Mouse (Mus musculus) midbrain, embryonic 12.5 days (tissue): ENCODE results near the gene Plekhs1. TPM values are rescaled to one million over a fixed set of nuclear protein-coding genes. Genes with fewer than 3 reads are reported as not detected.

ENCODE experiments used
- ATAC-seq: fragments of 200-750 bp; cut with Nextera tagmentation; 2 replicates; pipeline ENCODE4 v1.8.0; 2017; ENCODE audit warnings: low read depth, moderate TSS enrichment, moderate library complexity; ENCODE audit not compliant: low FRiP score
- H3K27ac ChIP-seq: fragments of 300-500 bp; sonication (generic); replicated peaks from 2 replicates; pipeline ENCODE4 v1.5.1; 2016; ENCODE audit warnings: mild to moderate bottlenecking
- H3K27me3 ChIP-seq: fragments of 300-500 bp; sonication (generic); 2 replicates; pipeline ENCODE4 v1.6.1; 2016; ENCODE audit warnings: mild to moderate bottlenecking
- H3K36me3 ChIP-seq: fragments of 300-500 bp; sonication (generic); 2 replicates; pipeline ENCODE4 v1.6.1; 2016
- H3K4me1 ChIP-seq: fragments of 300-500 bp; sonication (generic); 2 replicates; pipeline ENCODE4 v1.6.1; 2016
- H3K4me2 ChIP-seq: fragments of 300-500 bp; sonication (generic); replicated peaks from 2 replicates; pipeline ENCODE4 v1.6.1; 2016; ENCODE audit warnings: mild to moderate bottlenecking, moderate library complexity
- H3K4me3 ChIP-seq: fragments of 300-500 bp; sonication (generic); 2 replicates; pipeline ENCODE4 v1.5.1; 2016; ENCODE audit warnings: mild to moderate bottlenecking
- H3K9ac ChIP-seq: fragments of 300-500 bp; sonication (generic); replicated peaks from 2 replicates; pipeline ENCODE4 v1.6.1; 2016; ENCODE audit warnings: mild to moderate bottlenecking, moderate library complexity
- H3K9me3 ChIP-seq: fragments of 300-500 bp; sonication (generic); 2 replicates; pipeline ENCODE4 v1.6.1; 2016; ENCODE audit warnings: mild to moderate bottlenecking
- WGBS: fragments of 180-500 bp; shearing (Covaris S2); methylation state at CpG from one replicate; pipeline ENCODE4 v1.1.7; 2016; 5-methylcytosine and 5-hydroxymethylcytosine counted together
- polyA plus RNA-seq: library from polyadenylated mRNA; unstranded; fragments of >200 nt; fragmentation: Nextera tagmentation; extraction: Ambion mirVana; gene quantifications from 2 replicates; pipeline ENCODE4 v1.2.1, GENCODE M21; 2016

Plekhs1 gene
- polyA plus RNA-seq, 1 experiment from 2014 or later: 0.17 TPM

- no peak overlapping the region for H3K9ac ChIP-seq
- H3K27ac ChIP-seq: no peak overlapping the region
- peaks cover 9% of the 10 kb centered on the region; the same call in 1 of the 2 replicates for H3K36me3 ChIP-seq
- no peak overlapping the region for H3K4me2 ChIP-seq
- H3K4me3 ChIP-seq: no peak overlapping the region
- H3K9me3 ChIP-seq: no peaks in the 10 kb centered on the region
- ATAC-seq: no peak
- no peaks in the 10 kb centered on the region for H3K4me1 ChIP-seq
- WGBS: 96% methylated on average over 14 of the region's 14 CpGs
- no peaks in the 10 kb centered on the region for H3K27me3 ChIP-seq
Observed at GRCm38 (mm10) chr19:56533291-56534071, 72.0 kb downstream of the Plekhs1 start.

- Histone ChIP-seq H3K9me3 (no peaks in the 10 kb centered on the region), H3K27ac (no peak overlapping the region), H3K4me2 (no peak overlapping the region), H3K4me3 (no peak overlapping the region), H3K36me3 (peaks cover 9% of the 10 kb centered on the region; the same call in 1 of the 2 replicates), H3K27me3 (no peaks in the 10 kb centered on the region), H3K4me1 (no peaks in the 10 kb centered on the region), H3K9ac (no peak overlapping the region)
- 88% methylated on average over 3 of the region's 3 CpGs for WGBS
- no peak for ATAC-seq
Observed at GRCm38 (mm10) chr19:56534337-56534736, 72.9 kb downstream of the Plekhs1 start.

- WGBS: 83% methylated on average over 9 of the region's 9 CpGs
- Histone ChIP-seq H3K4me1 (no peaks in the 10 kb centered on the region), H3K9me3 (no peaks in the 10 kb centered on the region), H3K9ac (no peak overlapping the region), H3K27me3 (no peaks in the 10 kb centered on the region), H3K36me3 (peaks cover 9% of the 10 kb centered on the region; the same call in 1 of the 2 replicates), H3K4me2 (no peak overlapping the region), H3K27ac (no peak overlapping the region), H3K4me3 (no peak overlapping the region)
- ATAC-seq: no peak
Observed at GRCm38 (mm10) chr19:56535064-56535463, 73.6 kb downstream of the Plekhs1 start.

GRCm38 (mm10) chr19:56535765-56536164, 74.3 kb downstream of the Plekhs1 start:
- H3K9me3 ChIP-seq: no peaks in the 10 kb centered on the region
- no peaks in the 10 kb centered on the region for H3K27me3 ChIP-seq
- no peak overlapping the region for H3K27ac ChIP-seq
- H3K4me2 ChIP-seq: no peak overlapping the region
- peaks cover 9% of the 10 kb centered on the region; the same call in 1 of the 2 replicates for H3K36me3 ChIP-seq
- H3K4me3 ChIP-seq: no peak overlapping the region
- ATAC-seq: no peak
- H3K9ac ChIP-seq: no peak overlapping the region
- WGBS: 95% methylated on average over 9 of the region's 9 CpGs
- no peaks in the 10 kb centered on the region for H3K4me1 ChIP-seq

Other genes with a start within 250 kb of the Plekhs1 start
- gene Habp2, start 174.5 kb upstream of the Plekhs1 start, polyA plus RNA-seq: 0.13 TPM in 1 of 2 replicates, not detected in the other
- 0.28 and 0.31 TPM in 2 replicates for gene Nrap, start 71.6 kb upstream of the Plekhs1 start, polyA plus RNA-seq
- 13.1 and 15.8 TPM in 2 replicates for gene Casp7, start 64.5 kb upstream of the Plekhs1 start, polyA plus RNA-seq
- 16.3 and 18.4 TPM in 2 replicates for gene Dclre1a, start 86.6 kb downstream of the Plekhs1 start, polyA plus RNA-seq
- 15.5 and 17.0 TPM in 2 replicates for gene Nhlrc2, start 86.6 kb downstream of the Plekhs1 start, polyA plus RNA-seq